Mouse (Mus musculus) embryonic stem cell, embryonic (primary cell): ENCODE measurements at regions not wholly inside any gene's neighbourhood (a gene's known extent, or its start where the extent isn't known, plus 50 kb on each side); places are given as distances from the start of the nearest gene placed in this dataset.

Source experiments
- CTCF ChIA-PET, 4 experiments: fragments of 300-600 bp in 2 of 4; fragments of 350-600 bp in 2 of 4; sonication (Branson Sonifier 250); formaldehyde crosslinking; loops; one replicate each; lab custom pipeline; 2022; ENCODE audit warnings: inconsistent platforms in 2 of 4; lab: Charles Lee
- POLR2A ChIA-PET, 4 experiments: fragments of 300-600 bp in 2 of 4; fragments of 350-600 bp in 2 of 4; sonication (Branson Sonifier 250); formaldehyde crosslinking; loops; one replicate each; lab custom pipeline; 2022; ENCODE audit warnings: antibody characterized with exemption in 4 of 4, inconsistent platforms in 1 of 4; lab: Charles Lee

DNA sequence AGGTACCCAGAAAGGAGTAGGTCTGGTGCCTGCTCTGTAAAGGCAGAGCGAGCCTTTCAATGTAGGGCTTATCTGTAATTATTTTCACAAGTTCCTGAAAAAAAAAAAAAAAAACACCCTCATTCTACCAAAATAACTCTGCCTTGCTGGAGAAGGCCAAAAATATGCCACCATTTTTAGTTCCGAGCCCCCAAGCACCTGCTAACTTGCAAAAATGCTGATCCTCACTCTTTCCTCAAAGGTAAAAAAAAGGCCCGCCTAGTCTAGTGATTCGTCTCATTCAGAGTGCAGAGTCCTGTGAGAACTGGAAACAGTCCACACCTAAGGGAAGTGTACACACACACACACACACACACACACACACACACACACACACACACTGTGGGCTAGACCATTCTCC, 143.7 kb upstream of the Dyrk2 start:
- ChIA-PET CTCF (no interaction called here), POLR2A (no interaction called here)

DNA sequence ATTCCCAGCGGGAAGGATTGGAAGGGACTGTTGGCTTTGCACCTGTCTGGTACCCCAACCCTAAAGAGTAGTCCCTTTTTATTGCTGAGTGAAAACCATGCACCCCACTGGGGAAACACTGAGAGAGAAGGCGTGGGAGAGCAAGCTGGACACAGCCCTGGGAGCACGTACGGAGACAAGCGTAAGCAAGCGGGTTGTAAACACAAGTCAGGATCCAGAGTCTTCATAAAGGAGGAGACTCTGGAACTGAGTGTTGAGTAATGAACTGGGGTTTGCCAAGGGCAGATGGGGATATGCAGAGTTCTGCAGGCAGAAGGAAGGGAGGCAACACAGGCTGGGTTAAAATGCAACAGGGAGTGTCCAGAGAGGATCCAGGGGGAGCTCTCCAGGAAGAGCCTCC, 141.5 kb upstream of the Dyrk2 start:
- POLR2A ChIA-PET, result no interaction called here
- CTCF ChIA-PET, result interaction anchor here in 1 of 4 experiments (0.7 kb wide), 1 partner anchor 11 kb away, joined by 3 read pairs; no protein-coding TSS in a partner anchor

DNA sequence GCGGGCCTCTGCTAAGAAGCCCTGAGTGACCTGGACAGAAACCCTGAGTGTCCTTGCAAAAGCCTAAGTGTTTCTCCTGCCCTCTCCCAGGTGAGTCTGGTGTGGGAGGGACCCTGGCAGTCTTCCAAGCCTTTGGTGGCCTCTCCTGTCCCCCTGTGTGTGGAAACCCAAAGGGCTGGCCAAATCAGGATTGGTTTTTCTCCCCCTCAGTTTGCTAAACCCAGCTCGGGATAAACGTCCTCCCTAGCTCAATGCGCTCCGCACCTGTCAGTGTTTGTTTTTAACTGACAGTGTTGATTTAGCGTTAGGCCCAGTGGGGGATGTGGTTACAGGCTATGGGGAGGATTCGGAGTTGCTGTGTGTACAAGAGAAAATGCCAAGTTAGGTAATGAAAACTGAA, 140.9 kb upstream of the Dyrk2 start:
- ChIA-PET CTCF (no interaction called here), POLR2A (no interaction called here)

DNA sequence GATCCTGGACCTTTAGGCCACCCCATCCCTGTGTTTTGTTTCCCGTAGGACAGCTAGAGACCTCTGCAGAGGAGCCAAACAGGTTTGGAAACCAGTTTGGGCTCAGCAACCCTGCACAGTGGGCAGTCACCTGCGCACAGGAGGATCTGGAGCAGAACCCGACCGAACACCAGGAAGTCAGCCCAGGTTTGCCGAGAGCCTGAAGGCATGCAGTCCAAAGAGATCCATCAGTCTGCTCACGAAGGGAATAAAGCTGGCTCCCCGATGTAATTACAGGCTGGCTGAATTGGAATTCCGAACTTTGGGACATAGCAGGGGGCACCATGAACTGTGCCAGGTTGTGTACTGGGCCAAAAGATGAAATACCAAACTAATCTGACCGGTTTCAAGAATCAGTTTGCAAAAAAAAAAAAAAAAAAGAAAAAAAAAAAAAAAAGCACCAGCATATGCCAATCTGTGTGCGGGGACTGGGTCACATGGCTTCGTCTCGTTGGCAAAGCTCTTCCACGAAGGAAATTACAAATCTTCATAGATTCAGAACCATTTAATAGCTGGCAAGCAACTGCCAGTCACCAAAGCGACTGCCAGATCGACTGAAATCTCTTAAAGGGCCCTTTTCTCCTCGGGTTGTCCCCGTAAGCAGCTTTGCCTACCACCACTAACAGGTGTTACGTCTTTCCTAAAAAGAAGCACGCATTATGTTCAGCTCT, 137.0 kb upstream of the Dyrk2 start:
- CTCF ChIA-PET, result no interaction called here
- POLR2A ChIA-PET, result interaction anchor here in 1 of 4 experiments (0.7 kb wide), 1 partner anchor 376 kb away, joined by 4 read pairs; no protein-coding TSS in a partner anchor

DNA sequence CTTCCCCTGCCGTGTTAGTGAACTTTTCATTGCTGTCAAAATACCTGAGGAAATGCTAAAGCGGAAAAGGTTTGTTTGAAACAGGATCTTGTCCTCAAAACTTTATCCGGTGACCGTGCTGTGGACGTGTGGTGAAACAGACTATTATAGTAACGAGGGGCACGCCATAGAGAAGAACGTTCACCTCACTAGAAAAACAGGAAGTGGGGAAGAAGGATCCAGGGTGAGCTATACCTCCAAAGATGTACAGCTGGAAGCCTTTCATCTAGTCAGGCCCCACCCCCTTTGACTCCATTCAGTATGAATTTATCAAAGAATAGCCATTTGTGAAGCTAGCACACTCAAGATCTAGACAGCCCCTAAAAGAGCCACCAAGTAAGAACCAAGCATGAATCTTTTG, 135.5 kb upstream of the Dyrk2 start:
- CTCF ChIA-PET, result no interaction called here
- POLR2A ChIA-PET, result interaction anchor here in 1 of 4 experiments (1.1 kb wide), 1 partner anchor 10 kb away, joined by 3 read pairs; no protein-coding TSS in a partner anchor

DNA sequence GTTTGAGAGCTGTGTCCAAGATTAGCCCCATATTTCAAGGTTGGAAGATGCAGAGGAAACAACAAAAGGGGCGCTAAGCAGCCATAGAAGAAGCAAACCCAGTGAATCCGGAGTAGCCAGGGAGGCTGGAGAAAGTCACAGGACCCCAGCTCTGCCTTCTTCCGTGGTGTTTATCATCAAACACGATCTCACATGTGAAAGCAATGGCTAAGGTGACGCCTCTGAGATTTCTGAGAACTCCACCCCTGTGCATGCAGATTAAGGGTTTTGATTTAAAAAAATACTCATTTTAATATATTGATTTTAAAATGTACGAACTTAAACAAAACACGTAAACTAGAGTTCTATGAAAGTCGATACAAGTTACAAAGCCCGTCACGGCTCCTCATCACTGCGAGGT, 134.4 kb upstream of the Dyrk2 start:
- POLR2A ChIA-PET, result interaction anchor here in 1 of 4 experiments (0.8 to 1.1 kb wide), 2 partner anchors 11 kb away, joined by 3 read pairs; no protein-coding TSS in a partner anchor
- CTCF ChIA-PET, result no interaction called here

DNA sequence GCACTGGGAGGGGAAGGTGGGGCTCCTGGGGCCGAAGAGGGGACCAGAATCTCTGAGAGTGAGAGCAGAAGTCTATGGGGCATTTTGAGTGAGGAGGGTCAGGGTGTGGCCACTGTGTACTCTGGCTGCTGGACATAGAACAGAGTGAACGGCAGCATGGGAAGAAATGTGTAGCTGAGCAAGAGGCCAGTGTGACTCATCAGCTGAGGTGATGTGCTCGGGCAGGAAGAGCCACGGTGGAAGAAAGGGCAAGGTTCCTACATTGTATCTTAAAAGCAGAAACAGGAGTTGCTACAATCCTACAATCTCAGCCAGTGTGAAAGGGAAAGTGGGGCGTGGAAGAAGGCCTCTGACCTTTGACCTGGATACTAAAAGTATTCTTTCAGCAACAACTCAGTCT, 133.8 kb upstream of the Dyrk2 start:
- POLR2A ChIA-PET, result interaction anchor here in 1 of 4 experiments (0.8 kb wide), 1 partner anchor 12 kb away, joined by 3 read pairs; no protein-coding TSS in a partner anchor

DNA sequence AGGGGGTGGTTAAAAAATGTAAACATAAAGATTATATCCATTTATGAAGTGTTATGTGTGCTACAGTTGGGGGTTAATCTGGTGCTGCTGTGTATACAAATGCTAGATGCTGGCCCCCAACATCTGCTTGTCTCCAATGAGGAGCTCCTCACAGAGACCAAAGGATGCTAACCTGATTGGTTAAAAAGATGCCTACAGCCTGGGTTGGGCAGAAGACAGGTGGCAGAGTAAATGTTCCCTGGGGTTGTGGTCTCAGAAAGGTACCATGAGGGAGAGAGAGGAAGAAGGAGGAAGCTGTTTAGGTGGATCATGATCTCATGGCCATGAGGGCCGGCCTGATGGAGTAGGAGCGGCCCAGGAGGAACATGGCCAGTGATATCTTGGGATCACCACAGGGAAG, 133.0 kb upstream of the Dyrk2 start:
- POLR2A ChIA-PET, result no interaction called here
- CTCF ChIA-PET, result no interaction called here

More for the DNA sequence above, 133.8 kb upstream of the Dyrk2 start:
- CTCF ChIA-PET, result no interaction called here

DNA sequence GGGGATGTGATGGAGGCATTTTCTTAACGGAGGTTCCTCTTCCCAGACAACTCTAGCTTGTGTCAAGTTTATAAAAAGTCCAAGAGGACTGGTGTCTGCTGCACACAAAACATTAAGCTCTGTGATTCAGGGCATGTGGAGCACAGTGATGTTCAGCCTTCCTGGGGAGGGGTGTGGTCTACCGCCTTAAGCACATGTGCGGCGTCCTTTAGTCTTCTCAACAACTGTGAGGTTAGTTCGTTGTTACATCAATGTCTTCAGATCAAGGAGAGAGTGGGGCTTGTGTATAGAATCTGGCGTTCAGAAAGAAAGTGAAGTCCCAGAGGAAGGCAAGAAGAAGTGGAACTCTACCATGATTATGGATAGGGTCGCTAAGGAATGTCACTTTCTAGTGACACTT, 131.9 kb upstream of the Dyrk2 start:
- POLR2A ChIA-PET, result no interaction called here
- CTCF ChIA-PET, result no interaction called here

DNA sequence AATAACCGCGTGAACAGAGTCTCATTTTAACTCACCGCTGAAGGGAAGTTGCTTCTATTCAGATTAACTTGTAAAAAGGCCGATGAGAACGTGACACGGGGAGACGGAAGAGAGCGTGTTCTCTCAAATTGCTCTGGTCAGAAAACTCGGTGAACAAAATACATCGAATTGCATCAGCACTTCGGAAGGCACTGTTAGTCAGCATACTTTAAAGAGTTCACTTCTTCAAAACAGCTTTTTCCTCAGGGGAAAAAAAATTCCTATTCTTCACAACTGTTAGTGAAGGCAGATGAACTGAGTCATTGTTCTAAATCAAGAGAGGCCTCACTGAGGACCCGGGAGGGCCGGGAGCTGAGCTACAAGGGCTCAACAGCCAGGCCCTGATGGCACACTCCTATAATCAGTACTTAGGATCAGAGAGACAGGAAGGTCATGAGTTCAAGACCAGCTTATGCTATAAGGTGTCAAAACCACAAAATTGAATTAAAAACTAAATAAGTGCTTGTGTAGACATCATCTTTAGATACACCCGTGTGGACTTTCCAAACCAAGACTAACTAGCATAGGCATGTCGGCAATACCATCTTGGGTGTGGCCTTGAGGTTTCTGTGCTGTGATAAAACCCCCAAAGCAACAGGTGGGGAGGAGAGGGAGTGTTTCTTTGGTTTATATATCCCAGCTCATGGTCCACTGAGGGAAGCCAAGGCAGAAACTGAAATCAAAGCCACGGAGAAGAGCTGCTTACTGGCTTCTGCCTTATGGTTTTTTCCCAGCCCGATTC, 131.2 kb upstream of the Dyrk2 start:
- POLR2A ChIA-PET, result no interaction called here
- CTCF ChIA-PET, result interaction anchor here in 2 of 4 experiments (0.5 kb wide), 2 partner anchors 11 to 168 kb away, joined by 3 read pairs; no protein-coding TSS in a partner anchor

DNA sequence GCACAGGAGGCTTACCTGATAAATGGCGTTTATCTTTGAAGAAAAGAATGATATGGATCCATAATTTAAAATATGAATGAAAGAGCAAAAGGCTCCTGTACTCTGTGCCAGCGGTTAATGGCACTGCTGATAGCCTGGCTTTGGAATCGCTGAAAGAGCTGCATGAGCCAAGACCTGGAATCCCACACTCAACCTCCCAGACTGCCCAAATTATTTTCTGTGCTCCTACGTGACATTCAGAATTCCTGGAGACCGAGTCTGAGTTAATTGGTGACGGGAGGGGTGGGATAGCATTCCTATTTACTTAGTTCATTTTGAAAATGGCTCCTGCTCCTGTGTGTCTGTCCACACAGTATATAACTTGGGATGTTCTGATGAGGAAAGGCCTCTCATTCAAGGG, 129.0 kb upstream of the Dyrk2 start:
- CTCF ChIA-PET, result no interaction called here

DNA sequence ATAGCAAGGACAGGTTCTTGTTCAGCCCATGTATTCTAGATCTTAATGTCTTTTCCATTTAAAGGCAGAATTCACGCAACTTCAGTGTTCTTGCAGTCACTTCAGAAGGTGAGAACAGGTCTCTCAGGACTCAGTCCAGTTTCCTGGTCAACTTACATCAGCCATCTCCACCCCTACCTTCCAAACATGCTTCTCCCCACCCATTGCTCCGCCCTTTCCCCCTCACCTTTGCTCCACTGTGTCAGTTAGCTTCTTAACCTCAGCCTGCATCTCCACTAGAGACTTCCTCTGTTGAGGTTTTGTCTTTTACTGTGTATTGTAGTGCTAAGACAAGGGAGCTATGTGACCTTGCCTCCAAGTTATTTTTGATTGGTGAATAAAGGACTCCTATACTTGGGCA, 127.0 kb upstream of the Dyrk2 start:
- POLR2A ChIA-PET, result interaction anchor here in 1 of 4 experiments (0.7 kb wide), 1 partner anchor 1018 kb away, joined by 3 read pairs; no protein-coding TSS in a partner anchor
- CTCF ChIA-PET, result no interaction called here

More for the DNA sequence above, 129.0 kb upstream of the Dyrk2 start:
- POLR2A ChIA-PET, result no interaction called here

DNA sequence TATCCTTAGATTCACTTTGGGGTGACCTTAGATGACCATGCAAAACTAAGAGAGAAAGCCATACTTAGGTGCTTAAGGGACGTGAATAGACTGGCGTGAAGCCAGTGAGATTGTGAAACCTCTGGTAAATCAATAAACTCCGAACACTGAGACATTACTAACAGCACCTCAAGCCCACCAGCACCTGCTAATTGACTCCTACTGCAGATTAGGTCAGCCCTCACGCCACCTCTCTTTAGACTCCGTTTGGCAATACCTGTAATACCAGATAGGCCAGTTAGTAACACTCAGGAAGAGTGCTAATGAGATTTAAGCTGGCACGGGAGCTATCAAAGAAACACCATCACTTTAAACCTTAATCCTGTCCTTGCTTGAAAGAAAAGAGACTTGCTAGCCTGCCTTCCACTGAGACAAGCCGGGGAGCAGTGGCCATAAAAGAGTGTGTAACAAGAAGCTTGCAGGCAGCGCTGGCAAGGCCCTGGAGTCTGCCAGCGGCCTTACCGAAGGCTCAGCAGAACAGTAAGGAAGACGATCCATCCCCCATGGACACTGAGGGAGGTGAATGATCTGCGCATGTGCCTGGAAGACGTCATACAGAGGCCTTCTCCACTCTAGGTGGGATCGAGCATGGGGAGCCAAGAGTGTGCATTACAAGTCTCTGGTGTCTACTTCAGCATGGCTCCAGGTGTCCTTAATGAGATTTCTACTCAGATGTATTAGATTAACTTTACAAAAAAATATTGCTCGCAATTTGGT, 124.0 kb upstream of the Dyrk2 start:
- ChIA-PET POLR2A (no interaction called here), CTCF (no interaction called here)

DNA sequence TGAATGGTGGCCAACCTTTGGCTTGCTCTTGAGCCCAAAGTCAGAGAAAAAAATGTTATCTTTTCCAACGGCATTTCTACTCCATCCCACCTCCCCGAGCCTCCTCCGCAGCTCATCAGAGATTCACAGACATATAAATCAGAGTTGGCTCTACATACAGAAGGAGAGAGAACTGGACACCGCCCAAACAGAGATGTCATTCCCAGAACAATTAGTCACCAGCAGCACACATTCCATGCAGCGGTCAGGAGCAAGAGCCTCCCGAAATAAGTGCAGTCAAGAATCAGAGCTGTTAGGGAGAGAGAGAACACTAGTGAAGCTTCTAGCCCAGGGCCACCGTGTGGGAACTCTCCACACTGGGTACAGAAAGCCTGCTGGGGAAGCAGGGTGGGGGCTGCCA, 121.2 kb upstream of the Dyrk2 start:
- ChIA-PET POLR2A (no interaction called here), CTCF (no interaction called here)

DNA sequence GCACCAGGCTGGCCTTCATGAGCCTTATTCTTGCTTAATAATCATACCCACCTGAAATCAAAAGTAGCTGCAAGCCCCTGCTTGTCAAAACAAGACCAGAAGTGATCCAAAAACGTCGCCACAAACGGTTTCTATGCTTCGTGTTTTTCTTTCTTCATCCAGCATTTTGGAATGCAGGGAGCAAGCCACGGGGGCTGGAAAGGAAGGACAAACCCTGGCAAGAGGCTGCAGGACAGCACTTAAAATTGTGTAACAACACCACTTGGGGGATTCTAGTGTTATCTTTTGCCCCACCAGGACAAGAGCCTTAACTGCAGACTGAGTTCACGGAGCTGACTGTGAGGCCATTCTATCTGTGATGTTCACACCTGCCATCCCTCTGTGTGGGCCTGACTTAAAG, 120.5 kb upstream of the Dyrk2 start:
- CTCF ChIA-PET, result no interaction called here
- POLR2A ChIA-PET, result interaction anchor here in 1 of 4 experiments (0.7 kb wide), 1 partner anchor 58 kb away, joined by 4 read pairs; no protein-coding TSS in a partner anchor

DNA sequence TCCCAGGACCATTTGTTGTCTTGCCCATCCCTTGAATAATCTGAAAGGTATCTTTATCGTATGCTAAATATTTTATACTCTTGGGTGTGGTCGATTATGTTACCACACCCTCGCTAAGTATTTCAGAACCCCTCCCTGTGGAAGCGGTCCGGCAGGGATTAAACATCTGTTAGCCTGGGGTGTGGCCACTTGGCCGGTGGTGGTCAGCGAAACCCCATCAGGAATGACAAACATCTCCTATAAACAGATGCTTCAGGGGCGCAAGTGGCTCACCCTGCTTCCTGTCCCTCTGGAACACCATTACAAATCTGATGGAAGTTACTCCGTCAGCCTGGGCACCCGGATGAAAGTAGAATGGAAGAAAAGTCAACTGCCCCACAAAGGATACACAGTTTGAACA, 119.8 kb upstream of the Dyrk2 start:
- POLR2A ChIA-PET, result interaction anchor here in 1 of 4 experiments (0.7 kb wide), 1 partner anchor 270 kb away, joined by 4 read pairs; no protein-coding TSS in a partner anchor
- CTCF ChIA-PET, result no interaction called here

DNA sequence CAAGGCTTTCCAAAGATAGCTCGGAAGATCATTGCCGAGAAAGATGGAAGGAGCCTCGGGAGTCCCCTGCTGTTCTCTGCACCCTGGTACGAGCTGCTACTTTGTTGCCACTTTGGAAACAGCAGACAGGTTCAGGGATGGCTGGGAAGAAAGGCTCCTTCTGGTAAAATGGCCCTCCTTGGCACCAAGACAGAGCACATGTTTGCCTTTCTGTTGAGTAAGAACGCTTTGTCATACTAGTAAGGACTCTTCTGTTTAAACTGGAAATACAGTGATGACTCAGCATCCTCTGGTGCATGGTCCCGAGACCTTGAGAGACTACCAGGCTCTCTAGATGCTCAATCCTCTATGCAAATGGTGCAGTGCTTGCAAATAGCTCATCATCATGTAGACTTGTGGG, 118.2 kb upstream of the Dyrk2 start:
- ChIA-PET POLR2A (interaction anchor here in 2 of 4 experiments (0.5 to 0.6 kb wide), 2 partner anchors 10 to 121 kb away, joined by 4 to 8 read pairs; no protein-coding TSS in a partner anchor), CTCF (interaction anchor here in 1 of 4 experiments (0.6 kb wide), 1 partner anchor 567 kb away, joined by 3 read pairs; no protein-coding TSS in a partner anchor)

DNA sequence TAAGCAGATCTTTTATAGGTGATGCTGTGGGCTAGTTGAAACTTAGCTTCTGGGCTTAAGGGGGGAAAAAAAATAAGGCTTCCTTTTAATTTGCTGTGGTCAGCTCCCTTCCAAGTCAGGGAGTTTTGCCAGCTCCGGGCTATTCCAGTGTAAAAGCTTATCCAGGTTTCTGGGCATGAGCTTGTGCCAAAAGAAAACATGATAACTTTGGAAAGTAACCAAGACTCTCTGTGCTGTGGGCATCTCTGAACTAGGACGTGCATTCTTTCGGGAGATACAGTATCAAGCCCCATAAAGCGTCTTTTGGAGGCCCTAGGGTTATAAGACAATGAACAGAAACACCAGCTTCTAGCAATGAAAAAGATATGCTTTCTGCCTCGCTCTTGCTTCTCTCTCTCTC, 114.6 kb upstream of the Dyrk2 start:
- ChIA-PET CTCF (no interaction called here), POLR2A (no interaction called here)

DNA sequence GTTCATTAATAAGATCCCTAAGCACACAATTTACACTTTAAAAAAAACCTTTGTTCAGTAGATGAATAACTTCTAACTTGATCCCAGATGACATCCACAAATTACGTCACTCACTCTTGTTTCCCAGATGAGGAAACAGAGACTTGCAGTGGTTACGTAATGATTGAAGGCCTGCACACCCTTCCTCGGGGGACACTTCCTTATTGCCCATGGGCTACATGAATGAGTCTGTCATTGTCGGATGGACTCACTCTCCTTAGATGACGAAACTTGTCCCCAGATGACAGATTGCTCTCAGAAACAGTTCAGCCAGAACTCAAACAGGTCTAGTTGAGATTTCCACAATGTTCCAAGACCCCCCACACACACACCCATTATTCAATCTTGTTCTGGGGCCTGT, 111.4 kb upstream of the Dyrk2 start:
- ChIA-PET POLR2A (no interaction called here), CTCF (no interaction called here)
